Mouse (Mus musculus) heart, adult 2 months (tissue): ENCODE results near the gene Esp8.

Source experiments
- CTCF ChIP-seq: fragments of 200-600 bp; IDR thresholded peaks from 2 replicates; pipeline ENCODE4 v1.8.1; 2022; ENCODE audit warnings: antibody characterized with exemption, mild to moderate bottlenecking, moderate library complexity
- EP300 ChIP-seq: fragments of 200-500 bp; IDR thresholded peaks from 2 replicates; pipeline ENCODE4 v1.6.1; 2011; ENCODE audit warnings: low read depth, low read length, control low read depth; ENCODE audit not compliant: insufficient read depth
- POLR2A ChIP-seq: fragments of 200-500 bp; IDR thresholded peaks from 2 replicates; pipeline ENCODE4 v1.6.1; 2011; ENCODE audit warnings: mild to moderate bottlenecking, low read depth, low read length, control low read depth; ENCODE audit not compliant: insufficient read depth

DNA sequence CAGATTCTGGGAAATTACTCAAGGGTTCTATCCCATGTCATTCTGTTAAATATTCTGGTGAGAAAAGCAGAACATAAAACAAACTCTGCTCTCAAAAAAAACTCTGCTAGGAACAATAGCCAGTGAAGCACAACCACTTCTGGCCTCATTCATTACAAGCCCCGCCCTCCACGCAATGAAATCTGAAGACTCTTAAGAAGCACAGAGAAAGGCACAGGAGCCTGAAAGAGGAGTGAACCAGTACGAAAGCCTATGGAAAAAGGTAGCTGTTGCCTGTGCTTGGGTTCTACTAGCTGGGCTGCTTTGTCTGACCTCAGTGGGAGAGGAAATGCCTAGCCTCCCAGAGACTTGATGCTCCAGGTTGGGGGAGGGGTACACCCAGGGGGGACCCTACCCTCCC, at the start of gene Esp8:
- TF ChIP-seq EP300, result no peak
- TF ChIP-seq CTCF, result no peak
- TF ChIP-seq POLR2A, result no peak
